Mouse (Mus musculus): ENCODE data around the gene Rsu1.

GRCm38 (mm10) chr2:13044555-13044954 lies 226.7 kb downstream of the Rsu1 start:
- TF ChIP-seq CTCF (IDR thresholded peaks at IDR 0.05; ENCODE audit: borderline replicate concordance, extremely low read depth, insufficient read depth, insufficient read length) (no peak), POLR2A (IDR thresholded peaks at IDR 0.05; ENCODE audit: borderline replicate concordance, extremely low read depth, insufficient read depth, insufficient read length, poor library complexity, severe bottlenecking) (no peak)
